Mouse (Mus musculus): ENCODE measurements at regions not wholly inside any gene's neighbourhood (a gene's known extent, or its start where the extent isn't known, plus 50 kb on each side); places are given as distances from the start of the nearest gene placed in this dataset.
"Not testable (repeated sequence)": the region's sequence is repeated elsewhere in the genome, so short reads cannot be mapped to it uniquely, and the experiment has no call there.

GRCm38 (mm10) chr2:17946047-17946446, 50.7 kb downstream of the H2al2a start:
- DNase-seq (ENCODE audit: extremely low read depth, low read depth, low spot score) = no peak

- no peak for DNase-seq (ENCODE audit: extremely low read depth, low read depth, low spot score)
These were observed 51.3 kb downstream of the H2al2a start for GRCm38 (mm10) chr2:17945369-17945915.

GRCm38 (mm10) chr2:17943506-17943905, 53.3 kb downstream of the H2al2a start:
- no peak for DNase-seq (ENCODE audit: extremely low read depth, low read depth, low spot score)

- DNase-seq (ENCODE audit: extremely low read depth, low read depth, low spot score) = no peak
These were observed 54.0 kb downstream of the H2al2a start for GRCm38 (mm10) chr2:17942528-17943387.

- no peak for DNase-seq (ENCODE audit: extremely low read depth, low read depth, low spot score)
These were observed 54.8 kb downstream of the H2al2a start for GRCm38 (mm10) chr2:17941921-17942320.

- not testable (repeated sequence) for DNase-seq (ENCODE audit: extremely low read depth, low read depth, low spot score)
These were observed 56.6 kb downstream of the H2al2a start for GRCm38 (mm10) chr2:17939857-17940848.

- DNase-seq (ENCODE audit: extremely low read depth, low read depth, low spot score) = no peak
These were observed 57.4 kb downstream of the H2al2a start for GRCm38 (mm10) chr2:17939183-17939856.

- DNase-seq (ENCODE audit: extremely low read depth, low read depth, low spot score) = no peak
These were observed 60.1 kb downstream of the H2al2a start for GRCm38 (mm10) chr2:17936527-17937139.

- DNase-seq (ENCODE audit: extremely low read depth, low read depth, low spot score) = no peak
These were observed 60.8 kb downstream of the H2al2a start for GRCm38 (mm10) chr2:17935916-17936315.

GRCm38 (mm10) chr2:17935466-17935865, 61.3 kb downstream of the H2al2a start:
- DNase-seq (ENCODE audit: extremely low read depth, low read depth, low spot score) = no peak

- no peak for DNase-seq (ENCODE audit: extremely low read depth, low read depth, low spot score)
These were observed 62.1 kb downstream of the H2al2a start for GRCm38 (mm10) chr2:17934610-17935009.

GRCm38 (mm10) chr2:17932932-17933790, 63.6 kb downstream of the H2al2a start:
- DNase-seq (ENCODE audit: extremely low read depth, low read depth, low spot score) = no peak

GRCm38 (mm10) chr2:17932426-17932931, 64.3 kb downstream of the H2al2a start:
- DNase-seq (ENCODE audit: extremely low read depth, low read depth, low spot score) = no peak

GRCm38 (mm10) chr2:17931881-17932280, 64.9 kb downstream of the H2al2a start:
- DNase-seq (ENCODE audit: extremely low read depth, low read depth, low spot score) = no peak

- DNase-seq (ENCODE audit: extremely low read depth, low read depth, low spot score) = no peak
These were observed 77.7 kb downstream of the H2al2a start for GRCm38 (mm10) chr2:17918861-17919648.

GRCm38 (mm10) chr2:17917238-17917946, 79.4 kb downstream of the H2al2a start:
- no peak for DNase-seq (ENCODE audit: extremely low read depth, low read depth, low spot score)

- DNase-seq (ENCODE audit: extremely low read depth, low read depth, low spot score) = no peak
These were observed 94.1 kb downstream of the H2al2a start for GRCm38 (mm10) chr2:17902616-17903015.

GRCm38 (mm10) chr2:17900202-17900601, 96.6 kb downstream of the H2al2a start:
- DNase-seq (ENCODE audit: extremely low read depth, low read depth, low spot score) = no peak
